Mouse (Mus musculus) E14TG2a.4 (cell line): ENCODE results near the gene Pde4d.

Experiments
- CTCF ChIP-seq: conservative IDR thresholded peaks from 2 replicates; pipeline ENCODE4 v1.5.1; 2014; ENCODE audit warnings: low read length
- POU5F1 ChIP-seq: IDR thresholded peaks from 2 replicates; pipeline ENCODE4 v1.6.1; 2014; ENCODE audit warnings: low read length, borderline replicate concordance

GRCm38 (mm10) chr13:108821270-108821669 is 371.5 kb downstream of the Pde4d start:
- no peak for TF ChIP-seq CTCF
- no peak for TF ChIP-seq POU5F1
